Mouse (Mus musculus) heart, embryonic 13.5 days (tissue): Measurements from ENCODE around the gene Tnfrsf9. TPM values are rescaled to one million over a fixed set of nuclear protein-coding genes. Genes with fewer than 3 reads are reported as not detected.
A peak's percentile ranks its signal among the peaks of the same experiment; 100 is the strongest.

Source experiments
- ATAC-seq: fragments of 200-750 bp; cut with Nextera tagmentation; 2 replicates; pipeline ENCODE4 v1.8.0; 2017; ENCODE audit warnings: moderate TSS enrichment; ENCODE audit not compliant: insufficient number of reproducible peaks, low FRiP score, low TSS enrichment; ENCODE audit errors: extremely low read depth
- H3K27ac ChIP-seq: fragments of 300-500 bp; sonication (generic); replicated peaks from 2 replicates; pipeline ENCODE4 v1.5.1; 2015; ENCODE audit warnings: moderate library complexity, mild to moderate bottlenecking, inconsistent platforms
- H3K27me3 ChIP-seq: fragments of 300-500 bp; sonication (generic); replicated peaks from 2 replicates; pipeline ENCODE4 v1.6.1; 2015; ENCODE audit warnings: mild to moderate bottlenecking, inconsistent platforms
- H3K36me3 ChIP-seq: fragments of 300-500 bp; sonication (generic); 2 replicates; pipeline ENCODE4 v1.6.1; 2015; ENCODE audit warnings: mild to moderate bottlenecking, inconsistent platforms
- H3K4me1 ChIP-seq: fragments of 300-500 bp; sonication (generic); 2 replicates; pipeline ENCODE4 v1.6.1; 2015; ENCODE audit warnings: inconsistent platforms
- H3K4me2 ChIP-seq: fragments of 300-500 bp; sonication (generic); 2 replicates; pipeline ENCODE4 v1.6.1; 2015; ENCODE audit warnings: inconsistent platforms, mild to moderate bottlenecking, moderate library complexity
- H3K4me3 ChIP-seq: fragments of 300-500 bp; sonication (generic); 2 replicates; pipeline ENCODE4 v1.5.1; 2015; ENCODE audit warnings: moderate library complexity, mild to moderate bottlenecking, inconsistent platforms
- H3K9ac ChIP-seq: fragments of 300-500 bp; sonication (generic); 2 replicates; pipeline ENCODE4 v1.6.1; 2015; ENCODE audit warnings: inconsistent platforms, mild to moderate bottlenecking, moderate library complexity
- H3K9me3 ChIP-seq: fragments of 300-500 bp; sonication (generic); 2 replicates; pipeline ENCODE4 v1.6.1; 2016; ENCODE audit warnings: inconsistent platforms
- whole genome bisulfite sequencing: fragments of 180-500 bp; shearing (Covaris S2); methylation state at CpG from one replicate; pipeline ENCODE4 v1.1.7; 2015; ENCODE audit warnings: mixed read lengths; 5-methylcytosine and 5-hydroxymethylcytosine counted together
- polyA plus RNA-seq: library from polyadenylated mRNA; unstranded; fragments of >200 nt; fragmentation: Nextera tagmentation; extraction: Ambion mirVana; gene quantifications from 2 replicates; pipeline ENCODE4 v1.2.1, GENCODE M21; 2015

The Tnfrsf9 gene
- polyA plus RNA-seq, 1 experiment from 2014 or later, result 0.82 TPM

- Histone ChIP-seq H3K27ac (no peak overlapping the region), H3K27me3 (no peaks in the 10 kb centered on the region)
- 12% methylated on average over 25 of the region's 25 CpGs for WGBS
Observed at GRCm38 (mm10) chr4:150964635-150965554, 50.5 kb downstream of the Tnfrsf9 start.

GRCm38 (mm10) chr4:150965555-150965951 is 51.2 kb downstream of the Tnfrsf9 start:
- ATAC-seq, result no peak
- 63% methylated on average over 11 of the region's 11 CpGs for WGBS
- no peaks in the 10 kb centered on the region for H3K27me3 ChIP-seq
- peaks cover 6% of the 10 kb centered on the region; the same call in 1 of the 2 replicates for H3K4me1 ChIP-seq
- H3K4me3 ChIP-seq, result no peak overlapping the region
- H3K36me3 ChIP-seq, result no peaks in the 10 kb centered on the region
- H3K27ac ChIP-seq, result no peak overlapping the region
- no peak overlapping the region for H3K9ac ChIP-seq
- no peak overlapping the region for H3K4me2 ChIP-seq
- no peaks in the 10 kb centered on the region for H3K9me3 ChIP-seq

More at GRCm38 (mm10) chr4:150964635-150965554, 50.5 kb downstream of the Tnfrsf9 start:
- Histone ChIP-seq H3K4me1 (peaks cover 6% of the 10 kb centered on the region; the same call in 1 of the 2 replicates), H3K9ac (peak overlapping the region; percentile 50; the same call in 1 of the 2 replicates), H3K9me3 (no peaks in the 10 kb centered on the region), H3K4me3 (peak overlapping the region; percentile 42), H3K4me2 (peak overlapping the region; percentile 70), H3K36me3 (no peaks in the 10 kb centered on the region)
- no peak for ATAC-seq

GRCm38 (mm10) chr4:150966556-150966955 is 52.2 kb downstream of the Tnfrsf9 start:
- WGBS, result 17% methylated on average over 7 of the region's 7 CpGs
- no peak overlapping the region for H3K4me3 ChIP-seq
- H3K4me2 ChIP-seq, result no peak overlapping the region
- no peaks in the 10 kb centered on the region for H3K27me3 ChIP-seq
- H3K36me3 ChIP-seq, result no peaks in the 10 kb centered on the region
- no peak overlapping the region for H3K27ac ChIP-seq
- H3K9me3 ChIP-seq, result no peaks in the 10 kb centered on the region
- ATAC-seq, result no peak
- H3K4me1 ChIP-seq, result peaks cover 6% of the 10 kb centered on the region; the same call in 1 of the 2 replicates
- H3K9ac ChIP-seq, result no peak overlapping the region

GRCm38 (mm10) chr4:150968956-150969355 is 54.6 kb downstream of the Tnfrsf9 start:
- Histone ChIP-seq H3K27ac (no peak overlapping the region), H3K4me3 (no peak overlapping the region), H3K9me3 (no peaks in the 10 kb centered on the region), H3K27me3 (no peaks in the 10 kb centered on the region), H3K4me2 (no peak overlapping the region), H3K36me3 (no peaks in the 10 kb centered on the region), H3K4me1 (peaks cover 6% of the 10 kb centered on the region; the same call in 1 of the 2 replicates), H3K9ac (no peak overlapping the region)
- ATAC-seq, result no peak
- WGBS, result 75% methylated on average over 8 of the region's 8 CpGs

- no peaks in the 10 kb centered on the region for H3K36me3 ChIP-seq
- no peaks in the 10 kb centered on the region for H3K9me3 ChIP-seq
- no peak overlapping the region for H3K4me3 ChIP-seq
- no peaks in the 10 kb centered on the region for H3K27me3 ChIP-seq
- no peak for ATAC-seq
- no peak overlapping the region for H3K27ac ChIP-seq
- WGBS, result 74% methylated on average over 8 of the region's 8 CpGs
- no peaks in the 10 kb centered on the region for H3K4me1 ChIP-seq
- H3K9ac ChIP-seq, result no peak overlapping the region
- no peak overlapping the region for H3K4me2 ChIP-seq
Observed at GRCm38 (mm10) chr4:150973264-150973663, 58.9 kb downstream of the Tnfrsf9 start.

- H3K36me3 ChIP-seq, result no peaks in the 10 kb centered on the region
- 28% methylated on average over 1 of the region's 1 CpGs for WGBS
- H3K9ac ChIP-seq, result no peak overlapping the region
- H3K4me3 ChIP-seq, result no peak overlapping the region
- H3K27ac ChIP-seq, result no peak overlapping the region
- H3K4me2 ChIP-seq, result no peak overlapping the region
- no peak for ATAC-seq
- no peaks in the 10 kb centered on the region for H3K9me3 ChIP-seq
- H3K27me3 ChIP-seq, result no peaks in the 10 kb centered on the region
- no peaks in the 10 kb centered on the region for H3K4me1 ChIP-seq
Observed at GRCm38 (mm10) chr4:150975145-150975544, 60.8 kb downstream of the Tnfrsf9 start.

- WGBS, result 84% methylated on average over 21 of the region's 21 CpGs
- Histone ChIP-seq H3K4me1 (no peaks in the 10 kb centered on the region), H3K27ac (no peak overlapping the region), H3K4me2 (no peak overlapping the region), H3K4me3 (no peak overlapping the region), H3K9me3 (no peaks in the 10 kb centered on the region), H3K27me3 (no peaks in the 10 kb centered on the region), H3K36me3 (no peaks in the 10 kb centered on the region), H3K9ac (no peak overlapping the region)
- no peak for ATAC-seq
Observed at GRCm38 (mm10) chr4:150978156-150978910, 64.0 kb downstream of the Tnfrsf9 start.

GRCm38 (mm10) chr4:150979455-150979854 is 65.1 kb downstream of the Tnfrsf9 start:
- no peak overlapping the region for H3K4me2 ChIP-seq
- H3K4me1 ChIP-seq, result no peaks in the 10 kb centered on the region
- 66% methylated on average over 9 of the region's 9 CpGs for WGBS
- no peak overlapping the region for H3K27ac ChIP-seq
- H3K4me3 ChIP-seq, result no peak overlapping the region
- H3K9me3 ChIP-seq, result no peaks in the 10 kb centered on the region
- no peak for ATAC-seq
- no peaks in the 10 kb centered on the region for H3K27me3 ChIP-seq
- H3K9ac ChIP-seq, result no peak overlapping the region
- H3K36me3 ChIP-seq, result no peaks in the 10 kb centered on the region

- ATAC-seq, result no peak
- no peaks in the 10 kb centered on the region for H3K36me3 ChIP-seq
- H3K4me2 ChIP-seq, result no peak overlapping the region
- H3K4me1 ChIP-seq, result no peaks in the 10 kb centered on the region
- WGBS, result 79% methylated on average over 5 of the region's 5 CpGs
- H3K4me3 ChIP-seq, result no peak overlapping the region
- H3K9ac ChIP-seq, result no peak overlapping the region
- no peaks in the 10 kb centered on the region for H3K27me3 ChIP-seq
- no peaks in the 10 kb centered on the region for H3K9me3 ChIP-seq
- H3K27ac ChIP-seq, result no peak overlapping the region
Observed at GRCm38 (mm10) chr4:150980153-150980552, 65.8 kb downstream of the Tnfrsf9 start.

GRCm38 (mm10) chr4:150990148-150990547 is 75.8 kb downstream of the Tnfrsf9 start:
- H3K4me3 ChIP-seq, result no peak overlapping the region
- no peaks in the 10 kb centered on the region for H3K27me3 ChIP-seq
- 44% methylated on average over 6 of the region's 6 CpGs for WGBS
- ATAC-seq, result no peak
- H3K9me3 ChIP-seq, result no peaks in the 10 kb centered on the region
- no peak overlapping the region for H3K27ac ChIP-seq
- H3K4me1 ChIP-seq, result no peaks in the 10 kb centered on the region
- no peak overlapping the region for H3K4me2 ChIP-seq
- no peaks in the 10 kb centered on the region for H3K36me3 ChIP-seq
- H3K9ac ChIP-seq, result no peak overlapping the region
